ENCODE assay signal across 7 mouse cellular contexts in genomic region chr3:51224363-51225225, GRCm38 (mm10). TPM values are rescaled to one million over a fixed set of nuclear protein-coding genes. Genes with fewer than 3 reads are reported as not detected.
DNase-seq lines count a peak whose midpoint lies in the region; ATAC-seq lines count a peak whose summit lies in the region.

Gene Noct (plus strand): TSS chr3:51224447.

- peak; percentile 93 for DNase-seq in adrenal gland, adult 2 months
- DNase-seq in embryo, embryonic 11.5 days (ENCODE audit: low read depth, low spot score): peak; percentile 79
- peak; percentile 73 to 90 for DNase-seq in gastrocnemius, postnatal 4 days (ENCODE audit: low spot score in 2 of 2)
- DNase-seq in left cerebral cortex, postnatal 36 days (ENCODE audit: low spot score in 2 of 2): peak; percentile 91 to 93
- DNase-seq in midbrain, embryonic 11.5 days (ENCODE audit: low spot score, missing footprints): peak; percentile 99
- peak; percentile 84 for DNase-seq in skeletal muscle tissue, adult 2 months (ENCODE audit: low read depth, low spot score)

- H3K4me2 ChIP-seq in intestine, embryonic 16.5 days (ENCODE audit: low read depth, low read length): peak within 1 kb of the TSS; percentile 89
- peak within 1 kb of the TSS; percentile 56 for H3K4me2 ChIP-seq in midbrain, embryonic 11.5 days

- peak within 1 kb of the TSS; percentile 96 for H3K27ac ChIP-seq in intestine, embryonic 16.5 days (ENCODE audit: low read length)
- H3K27ac ChIP-seq in midbrain, embryonic 11.5 days (ENCODE audit: low read depth, low read length): peak within 1 kb of the TSS; percentile 94

- under 1% methylated on average over 85 of the region's 100 CpGs for WGBS in intestine, embryonic 16.5 days
- under 1% methylated on average over 66 of the region's 100 CpGs for WGBS in midbrain, embryonic 11.5 days

- peak; percentile 92 for ATAC-seq in intestine, embryonic 16.5 days
- ATAC-seq in midbrain, embryonic 11.5 days (ENCODE audit: low FRiP score): peak; percentile 92

- peak within 1 kb of the TSS; percentile 88 for H3K4me3 ChIP-seq in intestine, embryonic 16.5 days (ENCODE audit: low read length)
- H3K4me3 ChIP-seq in midbrain, embryonic 11.5 days (ENCODE audit: low read depth, low read length): peak within 1 kb of the TSS; percentile 92

- H3K9me3 ChIP-seq in intestine, embryonic 16.5 days (ENCODE audit: control insufficient read depth, low read length): no peaks in the 10 kb centered on the region
- no peaks in the 10 kb centered on the region for H3K9me3 ChIP-seq in midbrain, embryonic 11.5 days (ENCODE audit: control insufficient read depth, low read length)

- H3K9ac ChIP-seq in intestine, embryonic 16.5 days (ENCODE audit: low read depth, low read length): peak within 1 kb of the TSS; percentile 86
- peak within 1 kb of the TSS; percentile 94 for H3K9ac ChIP-seq in midbrain, embryonic 11.5 days (ENCODE audit: low read length)

- intact Hi-C loops in left cerebral cortex, postnatal 36 days (cut with DNase I): loop anchor here (2.0 to 5.0 kb wide), 2 partner anchors 28 to 53 kb away; no protein-coding TSS in a partner anchor

- H3K27me3 ChIP-seq in intestine, embryonic 16.5 days (replicated peaks; ENCODE audit: control insufficient read depth, insufficient read depth, low read length): no peaks in the 10 kb centered on the region
- H3K27me3 ChIP-seq in midbrain, embryonic 11.5 days (ENCODE audit: control insufficient read depth, insufficient read depth, low read length): no peaks in the 10 kb centered on the region

- peaks cover 9% of the 10 kb centered on the region; the same call in 1 of the 2 replicates for H3K4me1 ChIP-seq in intestine, embryonic 16.5 days (ENCODE audit: control insufficient read depth, insufficient read depth, low read length)
- H3K4me1 ChIP-seq in midbrain, embryonic 11.5 days (ENCODE audit: control insufficient read depth, insufficient read depth, low read length): peaks cover 4% of the 10 kb centered on the region; the same call in 1 of the 2 replicates

- no peaks in the 10 kb centered on the region for H3K36me3 ChIP-seq in intestine, embryonic 16.5 days (ENCODE audit: control insufficient read depth, insufficient read depth, low read length)
- H3K36me3 ChIP-seq in midbrain, embryonic 11.5 days (ENCODE audit: control insufficient read depth, insufficient read depth, low read length): no peaks in the 10 kb centered on the region

RNA-seq across cellular contexts. Expression of gene Noct, which starts in this region (rescaled TPM):
- 10 to 100 TPM; 37.4 to 45.0 TPM for total RNA-seq in adrenal gland, adult 2 months (2021)
- 19.5 and 28.5 TPM in 2 replicates for polyA plus RNA-seq in adrenal gland, adult 2 months (2012; rRNA removed)
- total RNA-seq in gastrocnemius, postnatal 4 days (2021): 10 to 100 TPM; 11.0 to 12.3 TPM
- polyA plus RNA-seq in intestine, embryonic 16.5 days (2015; fragmentation: Nextera tagmentation; extraction: Ambion mirVana): 4.9 TPM in 2 replicates
- total RNA-seq in left cerebral cortex, postnatal 36 days (2021): 10 to 100 TPM; 49.8 to 54.2 TPM
- 11.6 and 12.9 TPM in 2 replicates for polyA plus RNA-seq in midbrain, embryonic 11.5 days (2014; fragmentation: Nextera tagmentation; extraction: Ambion mirVana)

Comparison
In these comparisons a context has a peak if more than half of its experiments do, and no peak if none do; other contexts are left out.
1. Peak in every context shown above with its lines: DNase-seq, ATAC-seq, H3K4me3 ChIP-seq and H3K27ac ChIP-seq.